Mouse (Mus musculus) heart, postnatal 25 days (tissue): ENCODE measurements at regions not wholly inside any gene's neighbourhood (a gene's known extent, or its start where the extent isn't known, plus 50 kb on each side); places are given as distances from the start of the nearest gene placed in this dataset.

Experiments used
- DNase-seq: peaks from one replicate; pipeline ENCODE4 v3.0.0; 2022; ENCODE audit warnings: low spot score
- intact Hi-C: fragments of 180-260 bp; cut with DNase I; formaldehyde crosslinking; loops from one replicate; pipeline ENCODE4 v1.15.1; 2025

DNA sequence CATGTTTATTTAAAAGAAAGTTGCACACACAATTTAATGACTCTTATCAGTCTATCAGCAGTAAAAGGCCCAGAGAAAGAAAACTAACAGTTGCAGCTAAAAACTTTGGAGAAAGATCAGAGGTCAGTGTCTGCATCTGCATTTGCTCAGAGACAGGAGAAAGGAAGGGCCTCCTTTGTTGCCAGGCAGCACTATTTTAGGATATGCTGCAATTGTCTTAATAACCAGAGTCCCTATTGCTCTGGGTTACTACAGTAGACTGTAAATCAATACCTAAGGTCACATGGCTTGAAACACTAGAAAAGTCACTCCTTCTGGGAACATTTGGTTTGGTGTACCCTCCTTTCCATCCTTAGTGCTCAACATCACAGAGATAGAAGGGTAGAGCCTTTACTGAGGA, 175.7 kb downstream of the Hdgfl1 start:
- intact Hi-C loops = no loop called here
- no peak for DNase-seq

DNA sequence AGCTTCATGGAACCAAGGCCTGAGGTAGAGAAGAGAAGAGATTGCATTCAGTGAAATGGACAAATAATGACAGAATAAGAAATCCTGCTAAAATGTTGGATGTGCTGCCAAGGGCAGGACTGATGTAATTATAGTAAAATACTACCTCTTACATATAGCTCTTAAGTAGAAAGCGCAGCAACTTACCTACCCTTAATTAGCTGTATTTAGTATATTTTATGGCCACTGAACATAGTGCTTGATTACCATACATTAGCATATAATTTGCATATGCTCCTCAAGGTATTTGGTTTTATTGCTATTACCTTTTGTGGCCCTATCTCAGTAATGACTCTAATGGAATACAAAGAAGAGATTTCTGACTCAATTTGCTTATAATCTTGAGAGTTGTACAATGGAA, 176.2 kb downstream of the Hdgfl1 start:
- DNase-seq = no peak

DNA sequence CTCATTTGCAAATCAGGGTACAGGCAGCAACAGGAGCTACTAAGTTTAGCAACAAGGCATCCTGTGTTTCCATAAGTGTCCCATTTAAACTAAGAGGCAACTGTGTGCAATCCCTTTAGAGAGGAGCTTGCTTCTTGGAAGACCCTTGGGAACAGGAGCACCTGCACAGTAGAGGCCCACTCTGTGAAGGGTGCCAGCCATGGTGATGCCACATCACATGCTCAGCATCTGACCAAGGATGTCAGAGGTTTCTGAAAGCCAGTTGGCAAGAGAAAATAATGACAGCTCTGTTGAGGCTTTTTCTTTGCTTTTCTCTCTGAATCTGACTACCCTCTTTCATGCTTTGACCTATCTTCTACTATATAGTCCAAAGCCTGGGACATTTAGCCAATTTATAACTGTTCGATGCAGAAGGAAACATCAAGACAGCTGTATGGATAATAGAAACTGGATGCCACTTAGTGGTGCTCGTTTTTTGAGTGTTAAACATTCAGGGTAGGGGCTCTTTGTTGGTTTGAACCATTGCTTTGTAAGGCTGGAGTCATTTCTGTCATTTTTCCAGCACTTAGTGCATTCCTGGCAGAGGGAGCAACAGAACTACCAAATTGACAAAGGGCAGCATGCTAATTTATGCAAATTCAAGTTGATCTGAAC, 193.9 kb downstream of the Hdgfl1 start:
- intact Hi-C loops = no loop called here
- DNase-seq = no peak

More for the DNA sequence above, 176.2 kb downstream of the Hdgfl1 start:
- intact Hi-C loops = no loop called here

DNA sequence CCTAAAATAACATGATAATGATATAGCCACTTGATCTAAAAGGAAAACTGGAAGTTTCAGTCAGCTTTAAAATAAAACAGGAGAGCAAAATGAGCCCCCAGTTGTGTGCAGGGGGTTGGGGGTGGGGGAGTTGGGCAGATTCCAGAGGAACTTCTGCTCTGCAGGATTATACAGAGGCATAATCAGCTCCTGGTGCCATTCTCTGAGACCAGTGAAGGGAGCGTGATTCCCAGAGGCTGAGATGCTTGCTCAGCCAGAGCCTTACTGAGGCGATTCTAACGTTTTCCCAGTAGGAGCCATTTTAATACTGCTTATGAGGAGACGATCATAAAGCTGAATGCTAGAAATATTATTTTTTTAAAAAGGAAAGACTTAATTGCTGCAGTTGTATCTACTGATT, 200.5 kb downstream of the Hdgfl1 start:
- intact Hi-C loops = loop anchor here (10.0 kb wide), 1 partner anchor 345 kb away; no protein-coding TSS in a partner anchor
- no peak for DNase-seq

DNA sequence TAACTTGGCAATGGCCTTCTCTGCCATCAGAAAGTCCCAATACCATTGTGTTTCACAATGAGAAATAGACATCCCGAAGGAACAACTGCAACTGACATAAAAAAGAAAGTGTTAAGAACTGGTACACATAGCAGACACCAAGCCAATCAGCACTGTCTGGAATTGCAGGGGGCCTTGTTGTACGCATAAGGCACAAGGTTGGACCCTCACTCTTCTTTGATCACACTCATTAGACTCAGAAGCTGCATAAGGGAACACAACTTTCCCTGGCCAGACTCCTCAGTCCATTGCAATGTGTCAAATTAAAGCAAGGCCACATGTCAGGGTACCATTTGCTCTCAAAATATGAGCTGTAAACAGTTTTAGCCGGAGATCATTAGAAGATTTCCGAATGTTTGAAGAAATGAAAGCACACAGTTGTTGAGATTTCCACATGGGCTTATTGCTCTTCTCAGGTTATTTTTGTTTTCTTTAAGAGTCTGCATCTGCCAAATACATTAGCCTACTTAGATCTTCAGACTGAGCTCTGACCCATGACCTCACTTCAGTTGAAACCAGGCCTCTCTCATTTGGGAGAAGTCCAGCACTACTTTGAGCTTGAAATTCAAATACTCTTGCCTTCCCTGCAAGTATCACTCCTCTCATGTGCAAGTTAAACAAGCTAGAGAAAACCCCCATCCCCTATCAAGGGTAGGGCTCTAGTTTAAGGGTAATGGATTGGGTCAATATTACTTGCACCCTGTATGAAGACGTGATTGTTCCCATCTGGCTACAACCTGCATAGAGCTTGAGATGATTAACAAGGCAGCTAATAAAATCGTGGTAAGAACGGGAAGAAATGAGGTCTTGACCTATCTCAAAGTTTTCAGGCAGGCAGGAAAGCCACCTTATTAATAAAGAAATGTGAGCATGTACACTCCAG, 204.8 kb downstream of the Hdgfl1 start:
- intact Hi-C loops = loop anchor here (10.0 kb wide), 1 partner anchor 350 kb away; no protein-coding TSS in a partner anchor
- DNase-seq = no peak

DNA sequence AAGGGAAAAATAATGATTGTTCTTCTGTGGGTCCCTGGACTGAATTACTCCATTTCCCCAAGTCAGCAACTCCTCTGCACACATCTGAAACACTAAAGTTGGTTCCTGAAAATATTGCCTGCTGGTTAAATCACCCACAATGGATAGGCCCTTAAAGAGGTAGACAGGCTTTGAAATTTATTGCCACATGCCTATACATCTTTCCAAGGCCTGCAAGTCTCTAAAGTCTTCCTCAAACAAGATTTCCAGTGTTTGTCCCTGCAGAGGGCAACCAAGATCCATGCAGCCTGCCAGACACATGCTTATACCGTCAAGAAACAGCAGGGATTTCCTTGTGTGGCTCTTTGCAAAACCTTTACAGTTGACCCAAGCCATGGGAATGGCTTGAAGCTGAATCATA, 211.6 kb downstream of the Hdgfl1 start:
- intact Hi-C loops = no loop called here
- DNase-seq = no peak

DNA sequence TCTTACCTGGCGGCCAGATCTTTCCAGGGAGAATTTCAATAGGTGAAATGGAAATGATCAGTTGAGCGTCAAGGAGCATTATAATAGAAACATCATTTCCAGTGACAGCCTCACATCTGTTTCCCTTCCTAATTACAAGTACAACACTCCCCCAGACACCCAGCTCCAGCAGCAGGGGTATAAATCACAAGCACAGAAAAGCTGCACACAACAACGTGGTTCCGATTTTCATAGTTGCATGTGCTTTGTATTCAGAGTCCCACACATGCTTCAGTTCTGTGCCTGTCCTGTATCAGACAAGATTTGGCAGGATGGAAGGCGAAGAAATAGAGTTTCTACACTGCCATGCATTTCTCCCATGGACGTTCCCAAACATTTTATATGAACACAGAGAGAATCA, 215.7 kb downstream of the Hdgfl1 start:
- DNase-seq = no peak
- intact Hi-C loops = no loop called here

DNA sequence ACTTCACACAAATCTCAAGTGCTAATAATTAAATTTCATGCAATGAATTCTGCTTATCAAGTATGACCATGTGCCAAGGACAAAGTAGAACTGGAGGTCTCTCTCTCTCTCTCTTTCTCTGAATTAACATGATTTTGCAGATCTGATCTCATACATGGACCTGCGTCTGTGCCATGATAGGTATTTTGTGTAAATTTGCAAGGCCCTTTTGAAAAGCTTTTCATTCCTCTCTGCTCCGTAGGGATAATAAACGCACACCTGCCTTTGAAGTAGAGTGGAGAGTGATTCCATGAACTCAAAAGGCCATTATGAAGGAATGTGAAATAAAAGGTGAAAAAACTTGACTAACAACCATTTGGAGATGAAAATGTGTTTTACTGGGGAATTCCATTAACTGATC, 217.8 kb downstream of the Hdgfl1 start:
- DNase-seq = no peak
- intact Hi-C loops = no loop called here

DNA sequence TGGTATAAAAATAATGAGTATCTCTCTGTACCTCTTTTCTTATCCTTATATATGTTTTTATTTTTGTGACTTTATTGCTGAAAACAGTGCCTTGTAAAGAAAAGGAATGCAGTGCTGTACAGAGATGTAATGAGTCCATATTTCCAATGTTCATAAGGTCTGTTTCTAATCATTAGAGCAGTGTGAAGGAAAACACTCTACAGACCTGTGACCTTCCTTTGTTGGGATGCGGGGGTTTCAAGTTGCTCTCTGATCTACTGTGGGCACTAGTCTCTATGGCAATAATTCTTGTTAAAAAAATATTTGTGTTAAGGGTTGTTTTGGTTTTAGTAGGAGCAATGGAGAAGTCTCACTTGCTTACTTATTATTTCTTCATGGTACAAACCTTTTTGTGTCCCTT, 231.0 kb downstream of the Hdgfl1 start:
- DNase-seq = no peak
- intact Hi-C loops = no loop called here

DNA sequence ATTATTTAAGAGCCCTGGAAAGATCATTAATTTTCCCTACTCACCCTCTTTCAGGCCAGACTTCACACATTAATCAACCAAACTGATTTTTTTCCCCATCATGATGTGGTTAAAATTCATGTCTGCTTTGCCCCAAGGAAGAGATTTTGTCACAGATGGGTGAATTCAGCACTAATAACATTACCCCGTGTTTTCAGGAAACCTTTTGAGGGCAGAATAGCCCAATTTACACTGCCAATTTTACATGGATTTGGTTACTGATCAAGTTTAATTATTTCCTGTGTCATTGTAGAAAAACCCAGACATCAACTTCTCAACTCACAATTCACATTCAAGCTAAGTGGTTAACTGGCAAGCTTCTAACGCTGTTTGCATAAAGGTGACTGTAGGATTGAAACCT, 233.4 kb downstream of the Hdgfl1 start:
- intact Hi-C loops = no loop called here

DNA sequence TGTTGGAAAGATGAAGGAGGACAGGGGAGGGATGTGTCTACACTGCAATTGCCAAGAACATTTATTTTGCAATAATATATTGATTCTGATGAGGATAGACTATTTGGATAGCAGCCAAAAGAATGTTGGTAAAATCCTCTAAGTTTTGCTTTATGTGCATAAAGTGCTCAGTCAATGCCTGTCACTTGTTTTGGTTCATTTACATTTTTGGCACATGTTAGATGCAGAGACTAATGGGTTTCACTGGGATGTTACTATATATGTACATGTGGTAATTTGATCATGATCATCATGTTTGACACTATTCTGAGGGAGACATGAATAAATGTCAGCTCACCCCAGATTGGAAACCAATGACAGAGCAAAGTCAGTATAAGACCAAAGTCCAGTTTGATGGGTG, 237.2 kb downstream of the Hdgfl1 start:
- no peak for DNase-seq
- intact Hi-C loops = no loop called here

More for the DNA sequence above, 233.4 kb downstream of the Hdgfl1 start:
- no peak for DNase-seq

DNA sequence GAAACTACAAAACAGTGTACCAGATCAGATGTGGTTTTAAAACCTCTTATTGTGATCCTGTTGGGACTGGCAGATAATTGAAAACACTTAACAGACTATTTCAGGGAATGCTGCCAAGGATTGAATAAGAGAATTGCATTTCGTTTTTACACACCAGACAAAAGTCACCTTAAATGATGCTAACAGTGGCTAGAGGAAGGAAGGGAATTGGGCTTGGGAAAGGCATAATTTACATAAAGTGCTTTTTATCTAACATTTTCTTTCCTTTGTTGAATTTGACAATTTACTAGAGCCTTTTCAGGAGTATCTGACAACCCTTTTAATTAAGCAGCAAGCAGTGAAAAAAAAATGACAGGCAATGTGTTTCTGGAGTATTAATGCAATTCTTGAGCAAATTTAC, 250.9 kb downstream of the Hdgfl1 start:
- no peak for DNase-seq
- intact Hi-C loops = no loop called here

DNA sequence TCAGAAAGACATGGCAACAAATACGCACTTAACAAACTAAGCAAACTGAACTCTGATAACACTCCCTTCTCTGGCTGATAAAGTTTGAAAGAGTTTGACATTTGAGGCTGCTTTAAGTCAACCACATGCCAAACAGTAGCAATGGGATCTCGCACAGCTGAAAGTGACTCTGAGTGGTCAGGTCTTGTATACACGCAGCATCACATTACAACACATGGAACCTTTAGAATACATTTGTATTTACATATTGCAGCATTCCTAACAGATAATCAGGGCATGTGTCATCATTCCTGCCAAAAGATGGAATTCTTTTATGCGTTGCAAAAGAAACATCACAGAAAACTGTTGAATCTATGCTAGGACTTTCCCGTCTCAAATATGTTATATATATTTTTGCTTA, 251.5 kb downstream of the Hdgfl1 start:
- intact Hi-C loops = no loop called here
- no peak for DNase-seq

DNA sequence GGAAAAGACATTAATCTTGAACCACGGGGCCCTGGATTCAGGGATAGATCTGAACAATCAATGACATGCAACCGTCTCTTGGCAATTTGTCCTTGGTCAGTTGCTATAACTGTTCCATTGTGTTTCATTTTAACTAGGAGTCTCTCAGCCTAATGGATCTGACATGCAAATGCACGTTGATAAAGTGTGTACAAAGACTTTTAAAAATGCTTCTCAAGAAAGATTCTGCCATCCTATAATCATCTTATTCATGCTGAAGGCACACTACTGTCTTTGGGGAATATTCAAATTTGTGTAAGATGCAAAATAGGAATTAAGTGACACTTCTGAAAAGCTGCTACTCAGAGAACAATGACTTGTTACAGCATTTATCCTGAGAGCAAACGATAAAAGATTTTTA, 252.3 kb downstream of the Hdgfl1 start:
- intact Hi-C loops = no loop called here
- DNase-seq = no peak

DNA sequence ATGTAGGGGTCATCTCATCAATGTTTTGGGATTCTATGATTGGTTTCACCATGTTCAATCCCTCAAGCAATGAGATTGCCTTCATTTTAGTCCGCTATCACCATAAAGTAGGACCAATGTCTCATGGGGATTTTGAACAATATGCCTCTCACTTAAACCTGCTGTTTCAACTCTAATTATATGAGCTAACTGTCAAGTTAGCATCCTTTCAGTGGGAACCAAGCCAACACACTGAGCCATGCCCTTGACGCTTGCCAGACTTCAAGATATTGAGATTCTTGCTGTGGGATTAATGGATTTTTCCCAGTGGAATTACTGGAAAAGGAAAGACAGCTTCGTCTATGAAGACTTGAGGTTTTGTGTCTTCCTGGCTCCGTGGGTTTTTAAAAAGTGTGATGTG, 259.5 kb downstream of the Hdgfl1 start:
- no peak for DNase-seq
- intact Hi-C loops = no loop called here

DNA sequence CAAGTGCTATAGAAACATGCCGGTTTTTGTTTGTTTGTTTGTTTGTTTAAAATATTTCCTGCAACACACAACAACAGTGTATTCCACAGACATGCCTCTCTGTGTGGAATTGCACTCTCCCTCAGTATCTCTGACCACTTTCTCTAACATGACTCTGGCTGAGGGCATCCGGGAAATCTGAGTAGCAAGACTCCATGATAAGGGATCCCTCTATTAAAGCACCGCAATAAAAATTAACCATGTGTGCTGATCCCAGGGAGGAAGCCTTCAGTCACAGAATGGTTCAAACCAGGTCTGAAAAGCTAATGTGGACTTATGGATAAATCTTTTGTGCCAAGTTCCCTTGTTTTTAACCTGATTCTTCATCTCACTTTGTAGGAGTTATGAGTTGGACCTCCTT, 260.1 kb downstream of the Hdgfl1 start:
- intact Hi-C loops = no loop called here
- DNase-seq = no peak

DNA sequence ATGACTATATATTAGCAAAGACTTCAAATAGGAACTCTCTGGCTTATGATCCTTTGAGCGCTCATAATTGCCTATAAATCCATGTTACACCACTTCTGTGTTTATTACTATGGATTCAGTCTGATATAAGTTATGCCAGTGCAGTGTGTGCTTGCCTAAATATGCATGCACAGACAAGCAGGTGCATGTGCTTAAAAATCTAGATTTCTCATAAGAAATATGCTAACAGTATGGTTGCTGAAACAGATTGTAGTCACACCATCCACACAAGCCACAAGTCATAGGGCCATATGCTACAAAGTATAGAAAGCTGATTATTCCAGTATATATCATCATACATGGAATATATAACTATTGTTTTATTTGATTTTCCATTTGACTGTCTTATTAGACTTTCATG, 266.2 kb downstream of the Hdgfl1 start:
- intact Hi-C loops = no loop called here
- DNase-seq = no peak

DNA sequence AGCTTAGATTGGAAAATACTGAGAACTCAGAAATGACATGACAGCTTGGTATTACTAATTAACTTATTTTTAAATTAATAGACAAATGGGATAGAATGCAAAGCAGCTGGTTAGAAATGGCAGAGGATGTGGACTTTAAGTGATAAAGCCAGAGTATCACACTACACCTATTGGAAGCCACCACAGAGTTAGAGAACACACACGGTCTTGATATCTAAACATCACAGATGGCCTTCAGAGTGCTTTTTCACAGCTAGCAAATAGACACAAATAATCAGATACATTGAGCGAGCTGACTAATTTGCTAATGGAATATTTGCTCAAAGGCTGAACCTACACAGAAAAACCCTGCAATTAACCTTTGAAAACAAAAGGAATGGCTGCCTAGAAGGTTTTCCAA, 272.9 kb downstream of the Hdgfl1 start:
- intact Hi-C loops = no loop called here
- DNase-seq = no peak

DNA sequence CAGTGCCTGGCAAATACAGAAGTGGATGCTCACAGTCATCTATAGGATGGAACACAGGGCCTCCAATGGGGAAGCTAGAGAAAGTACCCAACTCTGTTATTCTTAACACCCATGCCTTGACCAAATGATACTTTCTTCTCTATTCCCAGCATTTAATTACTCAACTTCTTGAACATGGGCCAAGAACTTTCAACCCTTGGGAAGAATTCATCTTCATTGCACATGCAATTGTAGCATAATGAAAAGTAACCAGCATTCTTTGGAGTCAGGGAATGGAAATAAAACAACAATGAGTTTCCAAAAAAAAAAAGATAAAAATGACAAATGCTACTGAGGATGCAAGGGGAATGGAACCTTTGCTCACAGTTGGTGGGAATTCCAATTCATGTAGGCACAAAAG, 274.1 kb downstream of the Hdgfl1 start:
- intact Hi-C loops = no loop called here
- DNase-seq = no peak

DNA sequence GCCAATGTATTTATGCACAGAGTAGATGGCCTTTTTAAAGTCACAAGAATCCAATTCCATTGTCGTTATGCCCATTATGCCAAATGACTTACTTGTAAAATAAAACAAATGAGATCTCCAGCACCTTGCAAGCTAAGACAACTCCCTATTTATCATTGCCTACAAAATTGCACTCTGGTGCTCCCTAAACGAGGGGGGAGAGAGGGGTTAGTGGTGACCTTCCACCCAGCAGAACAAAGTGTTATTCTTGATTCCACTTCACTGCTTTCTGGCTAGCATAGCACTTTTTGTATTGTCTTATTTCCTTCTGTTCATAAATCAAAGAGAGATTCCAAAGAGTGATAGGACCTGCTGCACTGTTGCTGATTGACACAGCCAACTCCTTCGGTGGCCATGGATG, 300.6 kb downstream of the Hdgfl1 start:
- intact Hi-C loops = no loop called here

DNA sequence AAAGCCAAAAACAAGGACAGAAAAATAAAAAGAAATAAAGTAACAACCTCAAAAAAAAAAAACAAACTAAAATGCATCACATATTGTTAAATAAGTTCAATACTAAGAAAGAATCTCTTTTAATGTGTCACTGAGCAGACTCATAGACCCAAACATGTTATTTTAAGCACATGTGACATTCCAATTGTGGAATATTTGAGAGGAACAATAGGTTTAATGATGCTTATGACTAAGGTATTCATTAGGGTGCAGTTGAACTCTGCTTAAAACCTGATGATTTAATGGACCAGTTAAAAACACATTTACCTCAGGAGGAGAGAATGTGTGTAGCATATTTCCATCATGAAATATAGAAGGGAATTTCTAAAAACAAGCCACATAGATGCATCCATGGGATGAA, 302.4 kb downstream of the Hdgfl1 start:
- intact Hi-C loops = no loop called here
- no peak for DNase-seq

More for the DNA sequence above, 300.6 kb downstream of the Hdgfl1 start:
- no peak for DNase-seq
